Mouse (Mus musculus) ovary, postnatal 14 days (tissue): ENCODE measurements at regions not wholly inside any gene's neighbourhood (a gene's known extent, or its start where the extent isn't known, plus 50 kb on each side); places are given as distances from the start of the nearest gene placed in this dataset.

Source experiments
- DNase-seq: peaks from one replicate; pipeline ENCODE4 v3.0.0; 2022; ENCODE audit warnings: low spot score

GRCm38 (mm10) chr7:72362690-72363089 is 56.3 kb upstream of the Mctp2 start:
- peak; percentile 77 for DNase-seq

GRCm38 (mm10) chr7:72391323-72391722 is 84.9 kb upstream of the Mctp2 start:
- peak; percentile 3 for DNase-seq

DNA sequence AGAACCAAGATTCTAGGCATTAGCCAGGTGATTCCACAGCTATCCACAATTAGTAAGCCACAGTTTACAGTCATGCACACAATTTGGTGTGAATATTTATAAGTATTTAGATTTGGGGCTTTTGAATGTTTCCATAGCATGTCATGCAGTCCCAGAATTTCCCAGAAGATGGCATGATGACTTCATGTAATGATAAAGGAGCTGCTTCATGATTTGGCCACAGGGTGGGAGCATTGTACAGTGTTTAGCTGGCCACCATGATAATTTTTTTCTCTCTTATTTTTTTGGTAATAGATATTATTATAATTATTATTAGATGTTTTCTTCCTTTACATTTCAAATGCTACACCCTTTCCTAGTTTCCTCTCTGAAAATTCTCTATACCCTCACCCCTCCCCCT is 93.6 kb upstream of the Mctp2 start:
- DNase-seq = peak; percentile 60

DNA sequence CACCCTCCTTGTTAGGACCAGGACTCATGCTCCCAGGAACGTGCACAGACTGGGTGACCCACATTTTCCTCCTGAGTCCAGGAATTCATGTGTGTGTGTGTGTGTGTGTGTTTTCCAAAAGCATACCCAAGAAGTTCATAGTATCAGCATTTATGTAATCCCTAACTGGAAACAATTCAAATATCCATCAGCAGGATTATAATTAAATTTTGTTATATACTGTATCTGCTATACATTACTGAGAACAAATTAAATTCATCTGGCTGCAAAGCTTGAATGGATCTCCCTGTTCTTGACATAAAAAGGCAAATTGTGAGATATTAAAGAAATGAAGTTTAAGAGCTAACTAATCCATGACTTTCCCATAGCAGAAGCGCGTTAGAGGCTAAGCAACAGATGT is 99.7 kb upstream of the Mctp2 start:
- no peak for DNase-seq

DNA sequence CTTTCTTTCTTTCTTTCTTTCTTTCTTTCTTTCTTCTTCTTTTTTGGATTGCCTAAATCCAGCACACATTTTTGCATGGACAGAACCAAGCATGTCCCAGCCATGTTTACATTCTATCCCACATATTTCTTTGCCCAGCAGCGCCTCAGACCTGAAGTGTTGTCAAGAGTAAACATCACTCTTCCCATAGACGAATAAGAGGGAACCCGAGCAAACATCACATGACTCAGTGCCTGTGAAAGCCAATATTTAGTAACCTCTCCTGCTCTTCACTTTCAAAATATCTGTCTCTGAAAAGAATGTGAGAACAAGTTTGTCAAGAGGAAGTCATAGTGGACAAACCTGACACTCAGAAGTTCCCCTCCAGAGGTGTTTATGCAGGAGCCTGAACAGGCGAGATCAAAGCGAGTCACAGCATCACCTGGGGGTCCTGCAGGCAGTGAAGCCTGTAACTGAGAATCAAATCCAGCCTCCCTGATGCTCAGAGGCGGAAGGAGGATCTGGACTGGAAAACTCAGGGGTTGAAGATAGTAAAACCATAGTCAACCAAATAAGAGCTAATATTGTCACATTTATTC is 102.1 kb upstream of the Mctp2 start:
- no peak for DNase-seq

- DNase-seq = peak; percentile 7
Observed at GRCm38 (mm10) chr7:72438552-72438951, 132.1 kb upstream of the Mctp2 start.

GRCm38 (mm10) chr7:72442001-72442400 is 135.6 kb upstream of the Mctp2 start:
- peak; percentile 3 for DNase-seq

DNA sequence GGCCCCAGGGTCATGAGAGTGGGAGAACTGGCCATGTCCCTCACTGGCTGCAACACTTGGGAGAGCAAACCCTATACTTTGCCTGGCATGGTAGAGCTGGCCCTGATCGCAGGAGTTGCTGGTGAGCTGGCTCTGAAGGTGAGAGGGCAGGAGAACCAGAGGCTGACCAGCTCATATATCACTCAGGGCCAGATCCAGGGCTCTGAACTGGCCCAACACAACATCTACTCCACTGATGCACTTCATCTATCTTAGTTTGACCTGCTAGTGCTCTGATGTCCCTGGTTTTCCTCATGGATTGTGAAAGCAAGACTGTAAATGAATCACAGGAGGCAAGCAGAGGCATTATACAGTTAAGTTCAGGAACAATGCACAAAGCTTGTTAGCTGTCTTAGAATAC is 137.6 kb upstream of the Mctp2 start:
- DNase-seq = no peak

DNA sequence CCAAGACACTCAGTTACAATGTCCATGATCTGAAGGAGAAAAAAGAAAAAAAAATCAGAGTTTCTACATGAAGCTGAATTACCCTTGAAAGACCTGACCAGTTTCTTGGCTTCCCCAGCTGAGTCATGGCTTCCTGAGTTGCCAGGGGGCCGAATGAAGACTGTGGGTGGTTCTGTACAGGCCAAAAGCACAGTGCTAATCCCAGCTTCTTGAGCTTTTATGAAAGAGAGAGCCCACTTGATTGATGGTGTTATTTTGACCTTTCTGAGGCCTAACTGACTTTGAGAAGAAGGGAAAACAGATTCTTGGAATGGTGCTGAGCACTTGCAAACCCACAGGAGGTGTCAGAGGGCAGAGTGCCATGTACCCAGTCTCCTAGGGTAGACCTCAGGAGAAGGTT is 138.4 kb upstream of the Mctp2 start:
- no peak for DNase-seq

- no peak for DNase-seq
Observed at GRCm38 (mm10) chr7:72446911-72447310, 140.5 kb upstream of the Mctp2 start.

DNA sequence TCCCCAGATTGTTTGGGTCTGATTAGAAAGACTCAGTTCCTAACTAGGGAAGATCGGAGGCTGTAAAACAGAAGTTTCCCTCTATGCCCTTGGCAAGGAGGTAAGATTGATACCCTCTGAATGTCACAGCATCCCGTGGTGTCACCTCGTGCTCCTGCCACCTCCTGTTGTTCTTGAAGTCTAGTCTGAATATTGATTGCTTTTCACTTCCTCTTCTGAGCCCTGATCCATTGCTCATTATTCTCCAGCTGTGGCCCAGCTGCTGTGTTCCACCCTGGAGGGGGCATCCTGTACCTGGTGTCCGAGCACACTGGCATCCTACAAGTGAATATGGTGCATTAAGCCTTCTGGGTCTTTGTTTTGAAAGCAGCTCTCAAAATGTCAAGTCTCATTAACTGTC is 156.6 kb upstream of the Mctp2 start:
- DNase-seq = no peak

- DNase-seq = no peak
Observed at GRCm38 (mm10) chr7:72464658-72465057, 158.2 kb upstream of the Mctp2 start.

- DNase-seq = no peak
Observed at GRCm38 (mm10) chr7:72469691-72470090, 163.3 kb upstream of the Mctp2 start.

DNA sequence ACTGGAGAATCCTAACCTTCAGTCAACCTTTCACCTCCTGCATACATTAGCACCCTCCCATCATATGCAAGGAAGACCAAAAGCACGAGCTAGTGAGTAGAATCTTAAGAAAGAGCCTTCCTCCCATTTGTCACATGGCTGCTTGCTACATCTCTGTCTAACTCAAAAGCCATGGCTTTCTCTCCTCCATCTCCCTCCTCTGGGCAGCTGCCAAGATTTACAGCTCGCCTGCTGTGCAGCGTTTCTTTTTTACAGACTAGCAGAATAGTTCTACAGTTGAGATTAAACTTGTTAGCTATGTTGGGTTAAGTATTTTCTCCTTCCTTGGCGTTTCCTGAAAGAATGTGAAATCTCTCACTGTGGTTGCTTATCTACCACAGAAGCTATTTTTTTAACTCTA is 168.3 kb upstream of the Mctp2 start:
- DNase-seq = peak; percentile 4

DNA sequence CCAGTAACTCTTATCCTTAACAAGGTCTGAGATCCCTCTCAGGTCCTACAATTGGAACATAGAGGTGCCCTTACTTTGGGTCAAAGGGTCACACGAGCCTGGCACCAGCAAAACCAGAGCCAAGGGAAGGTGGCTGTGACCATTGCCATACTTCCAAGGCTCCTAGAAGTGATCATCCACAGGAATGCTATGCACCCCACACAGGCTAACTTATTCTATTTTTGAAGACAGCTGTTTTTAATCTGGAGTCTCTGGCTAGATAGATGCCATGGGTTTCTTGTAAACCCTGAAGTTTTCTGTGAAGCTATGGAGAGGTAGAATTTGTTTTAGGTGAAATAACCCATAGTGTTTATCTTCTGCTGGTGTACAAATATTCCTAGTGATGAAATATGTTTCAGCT is 172.5 kb upstream of the Mctp2 start:
- no peak for DNase-seq

DNA sequence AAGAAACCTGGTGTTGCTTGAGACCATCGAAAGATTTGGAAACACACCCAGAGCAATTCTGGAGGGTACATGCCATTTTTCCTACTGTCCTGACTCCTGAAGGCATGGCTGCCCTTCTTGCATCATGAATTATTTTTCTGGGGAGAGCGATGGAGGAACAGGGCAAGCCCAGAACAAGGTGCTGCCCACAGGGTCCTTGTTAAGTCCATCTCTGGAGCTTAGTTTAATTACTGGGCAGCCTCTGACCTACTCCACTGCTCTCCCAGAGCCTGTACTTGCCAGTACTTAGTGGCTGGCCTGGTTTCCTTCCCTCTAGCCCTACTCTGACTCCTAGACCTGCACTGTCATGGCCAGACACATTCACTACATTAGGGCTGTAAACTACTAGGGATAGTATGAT is 174.9 kb upstream of the Mctp2 start:
- no peak for DNase-seq

GRCm38 (mm10) chr7:72490161-72490560 is 183.8 kb upstream of the Mctp2 start:
- DNase-seq = no peak

- no peak for DNase-seq
Observed at GRCm38 (mm10) chr7:72493292-72493691, 186.9 kb upstream of the Mctp2 start.

DNA sequence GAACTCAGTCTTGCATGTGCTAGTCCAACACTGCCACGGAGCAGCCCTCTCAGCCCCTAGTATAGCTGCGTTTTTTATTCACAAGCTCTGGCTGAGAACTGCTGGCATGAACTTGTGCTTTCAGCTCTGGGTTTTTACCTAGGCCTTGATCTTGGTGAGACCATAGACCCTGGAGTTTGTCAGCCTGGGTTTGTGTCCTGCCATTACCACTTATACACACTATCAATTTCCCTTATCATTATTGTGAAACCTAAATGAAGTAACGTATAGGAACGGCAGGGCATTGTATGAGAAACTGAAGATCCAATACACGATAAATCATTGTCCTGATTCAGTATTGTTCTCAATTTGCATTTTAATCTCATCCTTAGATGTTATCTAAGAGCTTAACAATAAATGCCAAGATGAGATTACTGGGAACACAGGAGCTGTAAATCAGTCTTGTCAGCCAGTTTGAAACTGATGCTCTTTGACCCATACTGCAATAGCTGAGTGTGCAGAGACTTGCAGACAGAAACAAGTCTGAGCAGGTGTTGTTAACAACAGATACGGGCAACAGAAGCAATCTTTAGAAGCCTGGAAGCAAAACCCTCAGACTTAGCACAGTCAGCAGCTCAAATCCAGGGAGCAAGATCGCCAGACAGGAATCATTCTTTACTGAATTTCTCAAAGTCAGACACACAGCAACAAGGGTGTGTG is 190.7 kb upstream of the Mctp2 start:
- DNase-seq = no peak

DNA sequence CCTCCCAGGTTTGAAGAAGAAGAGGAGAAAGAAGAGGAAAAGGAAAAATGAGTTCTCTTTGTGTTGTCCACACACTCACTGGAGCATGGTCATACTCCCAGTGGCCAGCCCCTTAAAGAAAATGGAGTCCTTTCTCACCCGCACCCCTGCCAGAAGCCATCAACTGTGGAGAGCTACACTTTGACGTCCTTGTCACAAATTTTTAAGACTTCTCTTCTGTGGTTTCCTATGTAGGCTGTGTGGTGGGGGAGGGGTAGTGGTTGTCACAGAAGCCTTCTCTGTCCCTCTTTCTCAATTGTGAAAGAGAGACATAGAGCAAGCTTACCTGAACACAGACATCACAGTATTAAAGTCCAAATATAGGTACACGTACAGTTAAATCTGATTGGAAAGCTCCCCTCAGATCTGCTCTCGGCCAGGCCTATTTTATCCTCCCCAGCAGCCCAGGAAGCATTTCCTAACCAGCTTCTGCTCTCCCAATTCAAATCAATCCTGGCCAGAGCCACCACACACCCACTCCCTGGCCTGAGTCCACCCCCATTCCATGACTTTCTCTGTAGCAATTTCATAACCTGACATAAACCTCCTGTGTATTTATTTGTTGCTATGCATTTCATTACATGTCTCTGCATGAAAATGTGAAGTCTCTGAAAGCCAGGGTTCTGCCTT is 192.3 kb upstream of the Mctp2 start:
- DNase-seq = no peak

- no peak for DNase-seq
Observed at GRCm38 (mm10) chr7:72499788-72500187, 193.4 kb upstream of the Mctp2 start.

GRCm38 (mm10) chr7:72500190-72500589 is 193.8 kb upstream of the Mctp2 start:
- no peak for DNase-seq

- DNase-seq = no peak
Observed at GRCm38 (mm10) chr7:72500996-72501395, 194.6 kb upstream of the Mctp2 start.

DNA sequence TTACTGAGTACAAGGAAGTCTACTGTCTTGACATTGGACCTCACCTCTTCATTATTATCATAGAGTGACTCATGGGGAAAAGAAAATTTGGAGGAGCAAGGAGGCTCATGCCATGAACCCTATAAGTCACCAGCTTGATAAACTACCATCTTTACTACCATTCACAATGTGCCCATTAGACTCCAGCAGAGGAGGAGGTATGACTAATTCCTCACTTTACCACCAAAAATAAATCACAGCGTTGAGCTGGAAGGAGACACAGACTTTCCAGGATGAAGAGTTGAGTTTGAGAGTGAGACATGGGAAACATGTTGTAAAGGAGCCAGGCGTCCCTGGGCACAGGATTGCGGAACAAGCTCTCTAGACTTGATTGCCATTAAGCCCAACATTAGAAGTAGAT is 195.0 kb upstream of the Mctp2 start:
- DNase-seq = no peak
